Mouse (Mus musculus) kidney, adult 8-10 months (tissue): ENCODE measurements around the gene Skap1.
A peak's percentile ranks its signal among the peaks of the same experiment; 100 is the strongest.

Source experiments
- DNase-seq, 2 experiments: peaks; one replicate each; pipeline ENCODE4 v3.0.0; 2022

The Skap1 gene

GRCm38 (mm10) chr11:96788871-96789795 lies 324.7 kb downstream of the Skap1 start, which contains the start of gene Cbx1:
Cbx1 (plus strand) TSS chr11:96789127.
- peak; percentile 91 to 94 for DNase-seq

GRCm38 (mm10) chr11:96789990-96790389 lies 325.6 kb downstream of the Skap1 start:
- DNase-seq = no peak

- no peak for DNase-seq
Measured at GRCm38 (mm10) chr11:96790681-96791080, 326.3 kb downstream of the Skap1 start.

GRCm38 (mm10) chr11:96795491-96795890 lies 331.1 kb downstream of the Skap1 start:
- DNase-seq = no peak

- no peak for DNase-seq
Measured at GRCm38 (mm10) chr11:96796081-96796480, 331.7 kb downstream of the Skap1 start.

- DNase-seq = no peak
Measured at GRCm38 (mm10) chr11:96796586-96796985, 332.2 kb downstream of the Skap1 start.

- no peak for DNase-seq
Measured at GRCm38 (mm10) chr11:96799511-96799910, 335.1 kb downstream of the Skap1 start.

- DNase-seq = no peak
Measured at GRCm38 (mm10) chr11:96805606-96806005, 341.2 kb downstream of the Skap1 start.

- no peak for DNase-seq
Measured at GRCm38 (mm10) chr11:96808066-96808465, 343.7 kb downstream of the Skap1 start.
